In genomic region chr17:26111722-26112121, GRCm38 (mm10) we compare ENCODE assay signal across 26 mouse cellular contexts. TPM values are rescaled to one million over a fixed set of nuclear protein-coding genes. Genes with fewer than 3 reads are reported as not detected.
DNase-seq lines count a peak whose midpoint lies in the region; TF ChIP-seq lines count a peak whose summit lies in the region.
"Had no signal": no experiment of that assay in that cellular context is flagged by ENCODE, and none has a peak within 500 bp of the region (broad histone marks: within the 10 kb centered on the region; RNA-seq: fewer than 3 reads in every experiment).

No protein-coding gene starts in this region.

- no peak overlapping the region for H3K9ac ChIP-seq in ES-Bruce4 (ENCODE audit: low read depth, poor library complexity, severe bottlenecking)
- H3K9ac ChIP-seq: embryonic facial prominence, embryonic 13.5 days; forebrain, embryonic 12.5 days; forebrain, embryonic 15.5 days; heart, embryonic 12.5 days; heart, embryonic 15.5 days; hindbrain, embryonic 14.5 days had no signal

- 0 out of 2 replicates have a peak, but pooled peaks have one; percentile 13 for TF ChIP-seq EP300 in ES-Bruce4 (IDR thresholded peaks at IDR 0.05; ENCODE audit: insufficient read depth, low read depth, low read length)

- H3K36me3 ChIP-seq in ES-Bruce4 (ENCODE audit: control insufficient read depth, insufficient read depth, low read length, poor library complexity, severe bottlenecking): no peaks in the 10 kb centered on the region
- H3K36me3 ChIP-seq: embryonic facial prominence, embryonic 10.5 days; embryonic facial prominence, embryonic 13.5 days; forebrain, embryonic 12.5 days; forebrain, embryonic 15.5 days; heart, embryonic 12.5 days; heart, embryonic 15.5 days had no signal

- no peaks in the 10 kb centered on the region for H3K9me3 ChIP-seq in ES-Bruce4 (replicated peaks; ENCODE audit: control insufficient read depth, insufficient read depth, low read length, poor library complexity, severe bottlenecking)
- H3K9me3 ChIP-seq: embryonic facial prominence, embryonic 10.5 days; embryonic facial prominence, embryonic 13.5 days; forebrain, embryonic 12.5 days; forebrain, embryonic 15.5 days; heart, embryonic 12.5 days; heart, embryonic 15.5 days had no signal

- no peak for TF ChIP-seq CTCF in ES-Bruce4 (IDR thresholded peaks at IDR 0.05; ENCODE audit: low read depth, low read length)

- peak; percentile 38 for DNase-seq in cerebellum, adult 11-12 months
- no peak for DNase-seq in cerebellum, postnatal 14 days
- DNase-seq in R1 (ENCODE audit: low read depth, low spot score): peak; percentile 76
- DNase-seq in yolk sac, embryonic 10.5 days (ENCODE audit: low spot score): no peak
- no peak for DNase-seq in left cerebral cortex, adult 11 months (ENCODE audit: low spot score)
- DNase-seq: adrenal gland, postnatal 10 days; adrenal gland, postnatal 36 days; cerebellum, adult 2 months; cerebellum, adult 9-11 months; cerebellum, postnatal 36 days; embryo, embryonic 11 days; gastrocnemius, postnatal 10 days; gastrocnemius, postnatal 36 days; heart, postnatal 14 days; heart, postnatal 4 days; kidney, adult 18-20 months had no signal

- H3K4me1 ChIP-seq in ES-Bruce4 (ENCODE audit: control insufficient read depth, insufficient read depth, low read length): peaks cover 4% of the 10 kb centered on the region

- no peak overlapping the region for H3K4me3 ChIP-seq in ES-Bruce4 (ENCODE audit: low read depth, low read length)
- H3K4me3 ChIP-seq: embryonic facial prominence, embryonic 13.5 days; erythroblast, embryonic 14.5 days; forebrain, embryonic 12.5 days; heart, embryonic 12.5 days; heart, embryonic 15.5 days had no signal

- H3K27ac ChIP-seq in ES-Bruce4 (ENCODE audit: insufficient read depth, low read length): peak overlapping the region; percentile 86
- H3K27ac ChIP-seq: embryonic facial prominence, embryonic 10.5 days; embryonic facial prominence, embryonic 13.5 days; forebrain, embryonic 12.5 days; forebrain, embryonic 15.5 days; heart, embryonic 15.5 days; hindbrain, embryonic 14.5 days; hindbrain, postnatal 0 days had no signal

- H3K27me3 ChIP-seq in ES-Bruce4 (ENCODE audit: control insufficient read depth, insufficient read depth, low read length, poor library complexity, severe bottlenecking): no peaks in the 10 kb centered on the region

- TF ChIP-seq POLR2A in ES-Bruce4 (IDR thresholded peaks at IDR 0.05; ENCODE audit: insufficient read depth, low read length): no peak

RNA-seq across cellular contexts. Expression of gene Tmem8, which starts 1.4 kb away (rescaled TPM):
- polyA plus RNA-seq in ES-Bruce4 (2011; ENCODE audit: insufficient read depth, insufficient read length, low read depth, missing spikeins): 15.6 and 16.5 TPM in 2 replicates

RNA-seq across cellular contexts. Expression of gene Mrpl28, which starts 11.6 kb away (rescaled TPM):
- polyA plus RNA-seq in ES-Bruce4 (2011; ENCODE audit: insufficient read depth, insufficient read length, low read depth, missing spikeins): 97.6 and 105 TPM in 2 replicates

RNA-seq across cellular contexts. Expression of gene Nme4, which starts 16.3 kb away (rescaled TPM):
- 110 and 115 TPM in 2 replicates for polyA plus RNA-seq in ES-Bruce4 (2011; ENCODE audit: insufficient read depth, insufficient read length, low read depth, missing spikeins)

RNA-seq across cellular contexts. Expression of gene Decr2, which starts 21.6 kb away (rescaled TPM):
- 24.3 and 26.4 TPM in 2 replicates for polyA plus RNA-seq in ES-Bruce4 (2011; ENCODE audit: insufficient read depth, insufficient read length, low read depth, missing spikeins)
- polyA plus RNA-seq: erythroblast, embryonic 14.5 days had no signal

RNA-seq across cellular contexts. Expression of gene Axin1, which starts 26.8 kb away (rescaled TPM):
- polyA plus RNA-seq in ES-Bruce4 (2011; ENCODE audit: insufficient read depth, insufficient read length, low read depth, missing spikeins): 40.5 and 41.0 TPM in 2 replicates

Comparison
In these comparisons a context has a peak if more than half of its experiments do, and no peak if none do; other contexts are left out.
1. DNase-seq: peak in cerebellum, adult 11-12 months (single experiment) and R1 (single experiment); none in cerebellum, postnatal 14 days (0 of 2), yolk sac, embryonic 10.5 days (single experiment) and left cerebral cortex, adult 11 months (single experiment).